Mouse (Mus musculus) left cerebral cortex, postnatal 25 days (tissue): ENCODE measurements around the gene Ppp4r4. TPM values are rescaled to one million over a fixed set of nuclear protein-coding genes. Genes with fewer than 3 reads are reported as not detected.
A peak's percentile ranks its signal among the peaks of the same experiment; 100 is the strongest.
"Not testable (repeated sequence)": the region's sequence is repeated elsewhere in the genome, so short reads cannot be mapped to it uniquely, and the experiment has no call there.

Experiments
- DNase-seq, 2 experiments: peaks; one replicate each; pipeline ENCODE4 v3.0.0; 2022; ENCODE audit warnings: low spot score in 2 of 2, mixed read lengths in 1 of 2
- intact Hi-C: fragments of 180-260 bp; cut with DNase I; formaldehyde crosslinking; loops from one replicate; pipeline ENCODE4 v1.15.1; 2025
- total RNA-seq, 2 experiments: library from RNA; stranded (reverse); gene quantifications; 2 replicates each; pipeline ENCODE4 v1.2.3; 2021

The Ppp4r4 gene
- total RNA-seq, 2 experiments from 2014 or later, result 21.5 to 23.4 TPM

DNA sequence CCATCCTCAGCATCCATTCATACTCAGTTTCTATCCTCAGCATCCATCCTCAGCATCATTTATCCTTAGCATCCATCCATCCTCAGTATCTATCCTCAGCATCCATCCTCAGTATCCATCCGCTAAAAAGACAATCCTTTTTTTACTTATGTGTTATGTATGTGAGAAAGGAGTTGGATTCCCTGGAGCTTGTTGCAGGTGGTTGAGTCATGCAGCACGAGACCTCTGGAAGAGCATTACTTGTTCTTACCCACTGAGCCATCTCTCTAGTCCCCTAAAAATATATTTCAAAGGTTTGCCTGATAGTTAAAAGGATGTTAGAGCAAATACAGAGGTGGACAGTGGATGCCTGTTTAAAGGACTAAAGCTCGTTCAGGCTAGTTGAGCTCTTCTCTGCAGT, 69.8 kb downstream of the Ppp4r4 start:
- intact Hi-C loops, result no loop called here
- peak in 1 of 2 experiments; percentile 7 for DNase-seq

DNA sequence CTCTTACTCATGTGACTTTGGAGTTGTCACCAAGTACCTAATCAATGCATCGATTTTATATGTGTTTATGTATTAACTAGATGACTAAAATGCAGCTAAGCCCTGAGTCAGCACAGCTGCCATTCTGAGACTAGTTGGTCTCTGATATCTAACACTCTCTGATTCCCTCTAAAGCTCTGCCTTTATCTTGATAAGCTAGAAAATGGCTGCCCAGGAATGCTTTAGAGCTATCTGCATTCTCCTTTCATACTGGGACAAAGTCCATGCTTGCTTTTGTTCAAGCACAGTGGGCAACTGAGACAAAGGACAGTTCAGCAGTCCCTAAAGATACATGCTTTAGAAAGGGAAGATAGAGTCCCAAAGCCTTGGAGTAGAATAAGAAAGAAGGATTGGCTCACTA, 83.1 kb downstream of the Ppp4r4 start:
- no peak for DNase-seq
- intact Hi-C loops, result no loop called here

DNA sequence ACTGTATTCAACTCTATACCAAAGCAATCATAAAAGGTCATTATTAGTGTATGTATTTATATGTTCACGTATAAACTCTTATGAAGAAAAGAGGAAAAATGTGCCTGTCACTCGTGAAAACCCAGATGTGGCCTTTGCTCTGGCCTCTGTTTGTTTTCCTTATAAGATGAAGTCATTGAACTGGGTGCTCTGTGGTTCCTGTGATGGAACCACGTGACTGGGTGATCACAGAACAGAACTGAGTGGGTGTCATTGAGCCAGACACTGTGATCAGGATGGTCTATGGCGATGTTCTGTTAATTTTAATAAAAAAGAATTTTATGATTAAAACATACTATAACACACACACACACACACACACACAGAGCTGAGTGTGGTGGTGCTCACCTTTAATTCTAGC, 83.7 kb downstream of the Ppp4r4 start:
- intact Hi-C loops, result no loop called here

DNA sequence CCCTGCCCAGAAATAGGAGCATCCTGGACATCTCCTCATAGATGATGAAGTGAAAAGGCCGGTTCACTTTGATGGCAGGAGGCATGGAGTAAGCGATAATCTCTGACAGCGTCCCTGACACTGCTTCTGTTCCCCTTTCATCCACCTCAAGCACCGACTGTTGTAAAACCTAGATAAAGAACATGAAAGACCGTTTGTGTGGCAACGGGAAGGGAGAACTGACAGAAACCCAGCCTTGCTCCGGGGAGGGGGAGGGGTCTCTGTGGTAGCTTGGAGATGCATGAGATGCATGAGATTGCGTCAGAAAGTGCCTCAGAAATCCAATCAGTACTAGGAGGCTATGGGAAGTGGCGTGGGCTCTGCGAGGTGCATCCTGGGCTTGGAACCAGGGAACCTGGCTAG, 84.8 kb downstream of the Ppp4r4 start:
- intact Hi-C loops, result no loop called here
- no peak for DNase-seq

More for the DNA sequence above, 83.7 kb downstream of the Ppp4r4 start:
- DNase-seq, result no peak

DNA sequence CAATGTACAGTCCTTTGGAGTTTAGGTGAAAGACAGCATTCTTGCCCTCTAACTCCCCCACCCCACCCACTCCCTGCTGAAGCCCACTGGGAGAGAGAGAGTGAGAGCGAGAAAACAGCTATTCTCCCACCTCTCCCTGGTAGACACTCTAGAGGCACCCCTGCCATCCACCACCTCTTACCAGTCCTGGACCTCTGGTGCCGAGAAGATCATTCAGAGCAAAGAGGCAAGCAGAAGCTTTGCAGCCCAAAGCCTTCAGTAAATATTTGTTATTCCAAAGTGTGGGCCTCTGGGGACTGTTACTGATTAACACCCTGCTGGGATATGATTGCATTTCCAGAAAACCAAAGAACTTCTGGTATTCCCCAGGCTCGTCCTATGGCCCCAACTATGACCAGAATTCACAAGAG, 99.1 kb downstream of the Ppp4r4 start, which contains the start of gene Serpina10:
Gene Serpina10 (minus strand): TSS at position 242 of the 410 bp plus-strand sequence.
- DNase-seq, result no peak
- intact Hi-C loops, result no loop called here

DNA sequence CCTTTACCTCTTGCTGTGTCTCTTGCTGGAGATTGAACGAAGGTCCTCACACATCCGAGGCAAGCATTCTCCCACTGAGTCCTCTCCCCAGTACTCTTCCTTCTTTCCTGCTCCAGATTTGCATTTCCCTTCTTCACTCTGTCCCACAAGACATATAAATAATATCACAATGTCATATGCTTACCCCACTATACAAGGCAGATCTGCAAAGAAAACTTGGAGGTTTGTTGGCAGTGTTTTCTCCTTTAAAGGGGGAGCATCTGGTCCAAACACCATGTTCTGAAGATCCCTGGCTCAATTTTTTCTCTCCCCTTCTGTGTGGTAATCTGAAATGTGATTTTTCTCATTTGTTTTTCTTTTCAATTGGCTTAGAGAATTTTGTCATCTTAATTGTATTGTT, 102.3 kb downstream of the Ppp4r4 start:
- peak in 1 of 2 experiments; percentile 14 for DNase-seq
- intact Hi-C loops, result no loop called here

DNA sequence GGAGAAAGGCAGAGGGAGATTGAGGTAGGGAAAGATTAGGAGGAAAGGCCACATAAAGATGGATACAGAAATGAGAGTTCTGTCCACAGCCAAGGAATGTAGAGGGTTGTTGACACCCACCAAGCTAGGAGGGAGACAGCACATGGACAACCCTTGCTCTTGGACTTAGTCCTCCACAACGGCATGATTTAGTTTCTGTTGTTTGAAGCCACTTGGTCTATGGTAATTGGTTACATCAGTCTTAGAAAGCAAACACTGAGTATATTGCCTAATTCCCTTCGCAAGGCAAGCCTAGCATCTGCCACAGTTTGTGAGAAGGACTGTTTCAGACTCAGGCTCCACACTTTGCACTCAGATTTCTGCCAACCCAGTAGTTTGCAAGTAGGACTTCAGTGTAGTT, 103.8 kb downstream of the Ppp4r4 start:
- intact Hi-C loops, result no loop called here
- no peak for DNase-seq

DNA sequence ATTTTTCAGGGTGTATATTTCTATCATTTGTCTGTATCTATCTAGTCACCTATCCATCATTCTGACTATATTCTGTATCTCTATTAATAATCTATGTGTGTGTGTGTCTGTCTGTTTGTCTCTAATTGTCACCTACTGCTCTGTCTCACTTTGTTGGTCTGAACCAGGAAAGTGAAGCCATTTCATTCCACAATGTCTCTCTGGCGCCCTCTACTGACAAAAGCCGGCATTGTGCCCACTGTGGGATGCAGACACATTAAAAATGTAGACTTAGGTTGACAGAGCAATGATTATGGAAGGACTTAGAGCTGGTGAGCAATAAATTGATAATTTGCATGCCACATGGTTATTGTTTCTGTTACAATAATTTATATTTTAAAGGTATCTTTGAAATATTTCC, 111.3 kb downstream of the Ppp4r4 start:
- intact Hi-C loops, result loop anchor here (5.0 kb wide), 3 partner anchors 101 to 211 kb away; partner anchors contain the start of gene Ifi27
- peak; percentile 77 to 80 for DNase-seq

DNA sequence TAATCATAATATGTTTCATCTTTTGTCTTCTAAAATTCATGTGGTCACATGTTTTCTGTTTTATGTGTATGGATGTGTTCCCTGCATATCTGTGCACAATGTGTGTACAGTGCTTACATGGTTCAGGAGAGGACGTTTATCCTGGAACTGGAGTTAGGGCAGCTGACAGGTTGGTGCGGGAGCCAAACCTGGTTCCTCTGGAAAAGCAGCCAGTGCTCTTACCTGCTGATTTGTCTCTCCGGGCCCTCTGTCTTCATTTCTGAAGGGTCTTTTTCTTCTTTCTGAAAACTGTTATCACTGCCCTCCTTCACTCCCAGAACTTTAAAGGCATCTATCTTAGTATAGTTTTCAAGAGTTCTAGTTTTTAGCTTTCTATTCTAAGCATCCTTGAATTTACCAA, 111.7 kb downstream of the Ppp4r4 start:
- DNase-seq, result no peak
- intact Hi-C loops, result loop anchor here (5.0 kb wide), 3 partner anchors 102 to 212 kb away; partner anchors contain the start of gene Ifi27

DNA sequence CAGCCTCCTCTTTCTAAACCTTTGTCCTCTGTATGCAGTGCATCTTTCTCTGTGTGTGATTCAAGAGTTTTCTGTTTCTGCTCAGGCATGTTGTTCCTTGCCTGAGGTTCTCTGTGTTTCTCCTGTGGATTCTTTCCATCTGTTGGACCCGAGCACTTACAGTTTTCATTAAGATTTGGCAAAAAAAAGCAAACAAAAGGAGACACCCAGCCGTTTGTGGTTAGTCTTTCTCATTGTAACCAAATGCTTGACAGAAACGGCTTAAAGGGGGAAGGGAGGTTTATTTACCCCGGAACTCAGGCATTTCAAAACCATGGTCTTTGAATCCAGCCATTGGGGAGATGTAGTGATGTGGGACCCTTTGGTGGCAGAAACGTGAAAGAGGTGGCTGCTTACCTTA, 112.5 kb downstream of the Ppp4r4 start:
- no peak for DNase-seq
- intact Hi-C loops, result loop anchor here (5.0 kb wide), 3 partner anchors 102 to 212 kb away; partner anchors contain the start of gene Ifi27

DNA sequence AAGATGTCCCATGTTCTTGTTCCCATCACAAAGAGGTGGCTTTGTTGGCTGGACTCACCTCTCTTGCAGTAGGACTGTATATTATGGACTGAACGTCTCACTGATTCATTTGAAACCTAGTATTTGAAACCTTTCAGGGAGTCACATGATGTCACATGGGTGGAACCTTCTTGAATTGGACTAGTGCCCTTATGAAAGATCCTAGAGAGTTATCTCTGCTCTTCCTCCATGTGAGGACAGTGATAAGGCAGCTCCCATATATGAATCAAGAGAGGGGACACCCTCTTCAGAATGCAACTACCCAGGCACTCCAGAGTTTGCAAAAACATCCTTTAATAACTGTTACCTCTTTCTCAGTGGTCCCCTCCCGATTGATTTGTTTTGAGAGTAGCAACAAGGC, 114.2 kb downstream of the Ppp4r4 start:
- intact Hi-C loops, result no loop called here
- no peak for DNase-seq

DNA sequence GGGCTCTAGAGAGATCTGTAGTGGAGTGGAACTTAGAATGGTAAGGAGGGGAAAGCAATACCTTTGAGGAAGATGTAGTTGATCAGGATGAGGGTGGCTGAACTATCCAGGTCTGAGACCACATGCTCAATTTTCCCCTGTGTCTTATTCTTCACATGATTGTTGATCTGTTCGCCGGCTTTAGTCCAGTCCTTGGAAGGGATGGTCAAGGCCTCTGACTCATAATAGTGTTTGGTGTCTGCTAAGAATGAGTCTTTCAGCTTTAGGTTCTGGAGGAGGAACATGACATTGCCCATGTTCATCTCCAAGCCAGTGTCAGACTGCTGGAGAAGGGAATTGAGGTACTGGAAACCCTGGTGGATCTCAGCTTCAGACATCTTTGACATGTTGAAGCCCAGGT, 121.8 kb downstream of the Ppp4r4 start:
- intact Hi-C loops, result no loop called here
- no peak for DNase-seq

DNA sequence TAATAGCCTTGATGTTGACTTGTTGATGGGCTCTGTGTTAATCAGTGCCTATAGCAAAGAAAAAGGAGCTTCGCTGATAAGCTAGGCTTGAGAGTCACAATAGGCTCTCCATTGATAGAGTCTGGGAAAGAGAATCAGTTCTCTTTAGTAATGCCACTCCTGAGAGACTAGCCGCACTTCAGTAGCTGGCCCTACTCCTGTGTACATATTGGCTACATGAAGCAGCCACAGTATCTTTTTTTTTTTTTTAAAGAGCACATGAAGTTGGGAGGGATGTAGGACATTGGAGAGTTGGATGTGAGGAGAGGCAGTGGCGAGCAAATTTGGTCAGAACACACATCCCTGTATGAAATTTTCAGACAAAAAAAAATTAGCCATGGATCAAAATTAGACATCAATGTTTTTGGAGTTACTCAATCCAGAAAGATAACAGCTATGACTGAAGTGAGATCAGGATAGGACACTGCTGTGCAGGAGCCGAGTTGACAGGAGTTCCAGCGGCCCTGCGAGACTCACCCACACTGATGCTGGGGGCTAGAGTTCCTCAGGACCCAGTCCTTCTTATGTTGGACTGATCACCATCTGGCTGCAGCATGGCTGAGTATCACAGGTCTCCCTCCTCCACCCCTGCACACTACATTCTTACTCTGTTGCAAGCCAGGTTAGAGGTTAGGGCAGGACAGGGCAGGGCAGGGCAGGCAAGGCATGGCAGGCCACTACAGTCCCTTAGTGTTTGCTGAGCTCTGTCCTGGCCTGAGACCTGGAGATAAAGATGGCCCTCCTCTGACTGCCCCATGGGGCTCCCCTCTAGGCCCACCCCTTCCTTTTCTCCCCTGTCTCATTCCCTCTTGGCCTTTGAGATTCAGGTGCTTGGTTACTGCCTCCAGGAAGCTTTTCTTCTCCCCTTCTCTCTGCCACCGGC, 123.3 kb downstream of the Ppp4r4 start:
- DNase-seq, result no peak
- intact Hi-C loops, result no loop called here

DNA sequence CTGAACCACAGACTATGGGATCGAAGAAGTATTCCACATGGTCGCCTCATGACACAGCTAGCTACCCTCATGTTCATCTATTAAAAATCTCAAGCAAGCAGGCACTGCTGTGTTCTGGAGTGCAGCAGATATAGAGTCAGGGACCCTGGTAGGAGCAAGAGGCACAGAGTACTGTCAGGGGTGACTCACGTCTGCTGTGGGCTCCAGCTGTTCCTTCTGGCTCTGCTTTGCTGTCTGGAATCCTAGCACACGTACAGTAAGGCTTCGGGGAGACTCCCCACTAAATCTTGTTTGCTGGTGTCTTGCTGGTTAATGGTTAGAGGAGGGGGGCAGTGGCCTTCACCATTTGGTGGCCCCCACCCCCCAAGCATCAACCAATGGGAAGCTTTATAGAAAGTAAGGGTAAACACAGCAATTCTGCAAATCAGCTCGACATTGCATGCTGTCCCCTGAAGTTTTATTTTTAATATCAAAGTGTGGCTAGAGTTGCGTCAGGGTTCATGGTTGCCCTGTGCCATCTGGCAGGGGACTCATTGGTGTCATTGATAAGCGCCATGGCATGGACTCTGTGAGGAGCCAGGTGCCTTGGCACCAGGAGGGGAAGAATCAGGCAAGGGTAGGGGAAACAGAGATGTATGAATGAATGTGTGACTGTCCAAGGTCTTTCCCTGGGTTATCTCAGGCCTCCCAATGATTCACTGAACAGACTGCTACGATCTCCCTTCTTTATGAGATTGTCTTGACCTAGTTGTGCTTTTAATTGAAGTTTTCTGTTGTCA, 125.0 kb downstream of the Ppp4r4 start, which contains the start of gene Serpina6:
Gene Serpina6 (minus strand): TSS at position 365 of the 779 bp plus-strand sequence.
- intact Hi-C loops, result no loop called here
- DNase-seq, result no peak

DNA sequence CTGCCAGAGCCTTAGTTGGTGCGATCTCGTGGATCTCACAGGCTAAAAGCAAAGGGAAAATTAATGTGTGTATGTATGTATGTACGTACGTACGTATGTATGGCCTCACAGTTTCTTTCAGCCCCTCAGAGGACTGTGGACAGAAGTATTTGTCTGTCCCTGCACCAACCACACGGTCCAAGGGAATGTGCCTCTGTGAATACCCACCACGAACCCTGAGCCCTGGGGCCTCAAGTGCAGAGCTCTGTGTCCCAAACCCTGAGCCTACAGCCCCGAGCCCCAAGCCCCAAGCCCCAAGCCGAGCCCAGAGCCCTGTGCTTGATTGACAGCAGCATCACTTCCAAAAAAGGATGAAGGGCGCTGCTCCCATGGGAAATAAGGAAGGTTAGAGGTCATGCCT, 125.9 kb downstream of the Ppp4r4 start:
- no peak for DNase-seq
- intact Hi-C loops, result no loop called here

DNA sequence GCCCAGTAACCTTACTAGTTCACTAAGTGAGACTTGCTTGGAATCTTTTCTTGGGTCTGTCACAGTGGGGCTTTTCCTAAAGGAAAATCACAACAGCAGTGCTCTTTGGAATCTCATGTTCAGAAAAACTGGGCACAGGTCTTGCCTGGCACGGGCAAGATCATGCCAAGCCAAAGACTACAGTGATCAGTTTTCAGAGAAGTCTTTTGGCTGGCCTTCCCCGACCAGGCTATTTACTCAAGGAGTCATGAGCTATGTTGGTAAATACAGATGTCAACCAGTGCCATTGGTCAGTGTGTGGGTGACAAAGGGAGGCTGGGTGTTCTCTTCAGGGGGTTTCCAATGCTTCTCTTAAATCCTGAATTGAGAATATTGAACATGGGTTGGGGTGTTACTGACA, 127.1 kb downstream of the Ppp4r4 start:
- intact Hi-C loops, result no loop called here
- DNase-seq, result no peak

DNA sequence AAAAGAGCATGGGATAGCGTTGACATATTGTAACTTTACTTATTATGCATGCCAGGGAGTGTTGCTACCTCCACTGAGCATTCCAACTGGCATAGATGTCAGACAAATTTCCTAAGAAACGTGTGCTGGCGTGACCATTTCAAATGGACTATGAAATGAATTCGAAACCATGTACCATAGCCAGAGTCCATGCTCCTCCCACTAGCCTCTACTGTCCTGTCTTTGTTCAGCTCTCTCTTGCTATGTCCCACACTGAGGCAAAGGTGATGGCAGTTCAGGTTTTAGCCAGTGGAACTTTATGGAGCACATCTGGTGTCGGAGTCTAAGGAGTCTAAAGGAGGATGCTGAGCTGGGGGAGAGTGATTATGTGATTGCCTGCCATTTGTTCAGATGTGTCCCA, 128.0 kb downstream of the Ppp4r4 start:
- intact Hi-C loops, result no loop called here
- DNase-seq, result no peak

DNA sequence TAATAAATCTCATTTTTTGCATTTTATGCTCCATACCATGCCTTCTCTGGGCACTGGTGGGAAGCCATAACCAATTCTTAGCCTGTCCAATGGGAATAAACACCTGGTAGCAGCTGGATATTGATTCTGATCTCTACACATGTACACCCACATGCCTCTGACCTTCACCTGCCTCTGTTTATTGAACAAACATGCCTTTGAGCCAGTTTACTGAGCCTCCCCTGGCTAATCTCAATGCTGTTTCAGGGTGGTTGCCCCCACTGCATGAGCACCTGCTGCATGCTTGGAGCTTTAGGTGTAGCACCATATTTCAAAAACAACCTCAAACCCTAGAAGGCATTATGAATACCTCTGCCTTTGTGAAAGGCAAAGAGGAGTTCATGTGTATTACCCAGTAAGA, 130.0 kb downstream of the Ppp4r4 start:
- DNase-seq, intact Hi-C loops: not testable (repeated sequence)
